Mouse (Mus musculus): ENCODE data around the gene Gnb4.

DNA sequence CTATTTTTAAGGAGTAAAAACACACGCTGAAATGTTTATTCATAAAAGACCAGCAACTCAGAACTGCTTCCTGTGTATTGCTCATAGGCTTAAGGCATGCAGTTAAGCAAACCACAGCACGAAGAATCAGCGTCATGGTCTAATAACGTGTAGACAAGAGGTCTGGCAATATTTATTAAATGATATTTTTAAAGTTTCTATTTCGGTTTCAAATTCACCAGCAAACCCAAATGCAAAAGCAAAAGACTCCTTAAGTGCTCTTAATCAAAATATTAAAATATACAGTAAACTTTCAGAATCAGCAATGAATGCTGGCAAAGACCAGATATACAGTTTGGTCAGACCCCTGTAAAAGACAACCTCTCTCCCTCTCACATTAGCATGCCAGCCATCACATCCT is 1.0 kb downstream of the Gnb4 start:
- TF ChIP-seq MAFK (IDR thresholded peaks at IDR 0.05; ENCODE audit: insufficient read depth, low read depth, low read length) = no peak
- TF ChIP-seq ZC3H11A (IDR thresholded peaks at IDR 0.05; ENCODE audit: borderline replicate concordance, low read depth, low read length) = no peak
- no peak for TF ChIP-seq CHD2 (IDR thresholded peaks at IDR 0.05; ENCODE audit: low read depth, low read length)
- no peak for TF ChIP-seq ZNF384 (IDR thresholded peaks at IDR 0.05; ENCODE audit: low read depth, low read length)

Measured in ES-E14 (cell line).